Comparison of ENCODE assay signal across 9 mouse cellular contexts in genomic region chr15:96743257-96743656, GRCm38 (mm10). TPM values are rescaled to one million over a fixed set of nuclear protein-coding genes. Genes with fewer than 3 reads are reported as not detected.
DNase-seq lines count a peak whose midpoint lies in the region; ATAC-seq and TF ChIP-seq lines count a peak whose summit lies in the region.
"Had no signal": no experiment of that assay in that cellular context is flagged by ENCODE, and none has a peak within 500 bp of the region (broad histone marks: within the 10 kb centered on the region; RNA-seq: fewer than 3 reads in every experiment).

No protein-coding gene starts in this region.

- no peak overlapping the region for H3K4me2 ChIP-seq in limb, embryonic 15.5 days
- no peak overlapping the region for H3K4me2 ChIP-seq in hindbrain, postnatal 0 days (ENCODE audit: low read depth, low read length)
- H3K4me2 ChIP-seq: neural tube, embryonic 12.5 days had no signal

- no peak overlapping the region for H3K9ac ChIP-seq in limb, embryonic 15.5 days
- no peak overlapping the region for H3K9ac ChIP-seq in hindbrain, postnatal 0 days (replicated peaks; ENCODE audit: low read length)
- H3K9ac ChIP-seq: neural tube, embryonic 12.5 days had no signal

- peak; percentile 55 for DNase-seq in adrenal gland, adult 2 months
- no peak for DNase-seq in adrenal gland, postnatal 4 days (ENCODE audit: low spot score in 2 of 2)
- peak; percentile 83 for DNase-seq in adipocyte (ENCODE audit: low spot score)
- peak; percentile 62 to 66 for DNase-seq in lung, postnatal 4 days
- no peak for DNase-seq in hindbrain, postnatal 0 days (ENCODE audit: low spot score)
- no peak for DNase-seq in layer of hippocampus, adult 2 months (ENCODE audit: low spot score in 2 of 2)

- no peak for TF ChIP-seq CTCF in hindbrain, postnatal 0 days (IDR thresholded peaks at IDR 0.05; ENCODE audit: low read depth)
- no peak for TF ChIP-seq CTCF in layer of hippocampus, adult 2 months (conservative IDR thresholded peaks at IDR 0.05)

- peaks cover 12% of the 10 kb centered on the region; the same call in 1 of the 2 replicates for H3K4me1 ChIP-seq in limb, embryonic 15.5 days
- no peaks in the 10 kb centered on the region for H3K4me1 ChIP-seq in hindbrain, postnatal 0 days (ENCODE audit: insufficient read depth, low read length)
- H3K4me1 ChIP-seq: neural tube, embryonic 12.5 days had no signal

- ATAC-seq in limb, embryonic 15.5 days (ENCODE audit: insufficient number of reproducible peaks, low FRiP score, low TSS enrichment, low read depth) = no peak
- no peak for ATAC-seq in hindbrain, postnatal 0 days
- no peak for ATAC-seq in erythroblast, adult 5-6 weeks (replicated peaks; ENCODE audit: low FRiP score, poor library complexity, severe bottlenecking)

- no peaks in the 10 kb centered on the region for H3K9me3 ChIP-seq in limb, embryonic 15.5 days
- H3K9me3 ChIP-seq in hindbrain, postnatal 0 days (ENCODE audit: low read length) = no peaks in the 10 kb centered on the region
- H3K9me3 ChIP-seq: neural tube, embryonic 12.5 days had no signal

- 62% methylated on average over 6 of the region's 6 CpGs for WGBS in limb, embryonic 15.5 days
- 78% methylated on average over 6 of the region's 6 CpGs for WGBS in hindbrain, postnatal 0 days

- H3K4me3 ChIP-seq in limb, embryonic 15.5 days = no peak overlapping the region
- H3K4me3 ChIP-seq in hindbrain, postnatal 0 days (ENCODE audit: low read length) = no peak overlapping the region
- H3K4me3 ChIP-seq in layer of hippocampus, adult 2 months = no peak overlapping the region
- H3K4me3 ChIP-seq: neural tube, embryonic 12.5 days had no signal

- no peaks in the 10 kb centered on the region for H3K36me3 ChIP-seq in limb, embryonic 15.5 days
- H3K36me3 ChIP-seq in hindbrain, postnatal 0 days (ENCODE audit: insufficient read depth, low read length) = no peaks in the 10 kb centered on the region
- H3K36me3 ChIP-seq: neural tube, embryonic 12.5 days had no signal

- H3K27me3 ChIP-seq in limb, embryonic 15.5 days = no peaks in the 10 kb centered on the region
- no peaks in the 10 kb centered on the region for H3K27me3 ChIP-seq in hindbrain, postnatal 0 days (ENCODE audit: insufficient read depth, low read length)
- H3K27me3 ChIP-seq: neural tube, embryonic 12.5 days had no signal

- H3K27ac ChIP-seq in limb, embryonic 15.5 days = peak overlapping the region; percentile 59; the same call in 1 of the 2 replicates
- H3K27ac ChIP-seq in hindbrain, postnatal 0 days = no peak overlapping the region
- H3K27ac ChIP-seq in layer of hippocampus, adult 2 months = no peak overlapping the region
- H3K27ac ChIP-seq: neural tube, embryonic 12.5 days had no signal

RNA-seq across cellular contexts. Expression of gene Slc38a2, which starts 43.7 kb away (rescaled TPM):
- 100 to 1,000 TPM; 113 to 208 TPM for total RNA-seq in adrenal gland, adult 2 months (2021)
- 20.4 and 30.4 TPM in 2 replicates for polyA plus RNA-seq in adrenal gland, adult 2 months (2012; rRNA removed)
- total RNA-seq in adrenal gland, postnatal 4 days (2021) = 100 to 1,000 TPM; 121 to 123 TPM
- 116 and 117 TPM in 2 replicates for polyA plus RNA-seq in limb, embryonic 15.5 days (2015; fragmentation: Nextera tagmentation; extraction: Ambion mirVana)
- 82.1 and 85.3 TPM in 2 replicates for total RNA-seq in hindbrain, postnatal 0 days (2014; rRNA removed)
- 72.4 and 74.4 TPM in 2 replicates for polyA plus RNA-seq in hindbrain, postnatal 0 days (2015; fragmentation: Nextera tagmentation; extraction: Ambion mirVana)
- 34.4 and 44.7 TPM in 2 replicates for total RNA-seq in erythroblast, adult 5-6 weeks (2015; ENCODE audit: low replicate concordance)
- total RNA-seq in erythroblast, adult 5-6 weeks (2017; ENCODE audit: low replicate concordance) = 22.3 and 29.1 TPM in 2 replicates
- total RNA-seq in layer of hippocampus, adult 2 months (2021) = 10 to 100 TPM; 73.5 to 78.1 TPM

Comparison
In these comparisons a context has a peak if more than half of its experiments do, and no peak if none do; other contexts are left out.
1. DNase-seq: peak in adrenal gland, adult 2 months (single experiment), adipocyte (single experiment) and lung, postnatal 4 days (2 of 2); none in adrenal gland, postnatal 4 days (0 of 2), hindbrain, postnatal 0 days (single experiment) and layer of hippocampus, adult 2 months (0 of 2).